Mouse (Mus musculus) heart, postnatal 0 days (tissue): ENCODE data around the gene Wdfy1.

ENCODE experiments used
- CTCF ChIP-seq: IDR thresholded peaks from 2 replicates; pipeline ENCODE4 v1.5.1; 2016; ENCODE audit warnings: antibody characterized with exemption, control low read depth, low read depth
- EP300 ChIP-seq: IDR thresholded peaks from 2 replicates; pipeline ENCODE4 v1.6.1; 2016; ENCODE audit warnings: antibody characterized with exemption, low read depth

- TF ChIP-seq CTCF (no peak), EP300 (no peak)
Measured at GRCm38 (mm10) chr1:79692482-79692881, 83.5 kb downstream of the Wdfy1 start.
